Mouse (Mus musculus): ENCODE measurements at regions not wholly inside any gene's neighbourhood (a gene's known extent, or its start where the extent isn't known, plus 50 kb on each side); places are given as distances from the start of the nearest gene placed in this dataset.

DNA sequence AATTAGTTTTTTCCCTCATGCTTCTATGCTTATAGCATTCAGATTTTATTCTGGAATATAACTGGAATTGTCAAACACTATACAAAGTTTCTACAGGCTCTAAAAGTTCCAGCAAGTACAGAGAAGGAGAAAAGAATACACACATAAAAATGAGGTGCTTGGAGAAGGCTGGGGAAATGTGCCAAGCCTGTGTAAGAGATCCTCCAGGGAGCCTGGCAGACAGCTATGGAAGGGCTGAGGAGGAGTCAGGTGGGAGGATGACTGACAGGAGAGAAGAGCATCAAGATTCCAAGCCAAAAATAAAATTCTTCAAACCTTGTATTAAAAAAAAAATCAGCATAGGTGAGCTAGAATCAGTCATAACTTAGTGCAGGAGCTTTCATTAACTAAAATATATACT is 1140.3 kb downstream of the Gm9008 start:
- peak; percentile 40 to 55 for DNase-seq (ENCODE audit: low spot score in 2 of 2)

DNA sequence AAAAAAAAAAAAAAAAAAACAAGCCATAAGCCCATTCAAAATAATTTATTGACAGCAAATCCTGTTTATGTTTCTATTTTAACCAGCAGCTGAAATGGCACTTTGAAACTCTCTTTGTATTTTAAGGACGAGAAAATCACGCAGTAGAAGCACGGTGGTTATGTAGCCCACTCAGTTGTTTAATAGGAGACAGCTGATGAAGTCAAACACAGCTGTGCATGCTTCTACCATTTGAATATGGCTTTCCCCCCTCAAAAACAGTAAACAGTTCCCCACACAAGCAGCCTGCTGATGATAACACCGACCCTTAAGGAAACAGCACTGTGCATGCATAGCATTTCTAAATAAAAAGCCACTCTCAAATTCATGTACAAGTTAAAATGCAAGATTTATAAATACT is 1156.5 kb downstream of the Gm9008 start:
- no peak for DNase-seq (ENCODE audit: low spot score in 2 of 2)

All from frontal cortex, postnatal 36 days (tissue).